Mouse (Mus musculus) inflammation-experienced regulatory T-cells (primary cell): Measurements from ENCODE around the gene Med4. TPM values are rescaled to one million over a fixed set of nuclear protein-coding genes. Genes with fewer than 3 reads are reported as not detected.

Experiments used
- polyA plus RNA-seq, 2 experiments: library from polyadenylated mRNA; unstranded; fragments of 100-300 nt; shearing (Covaris generic); gene quantifications; one replicate each; pipeline ENCODE4 v1.2.1; 2017

Gene Med4
- 10 to 100 TPM; 62.5 to 73.7 TPM for polyA plus RNA-seq

GRCm38 (mm10) chr14:73509765-73510423 lies at the start of gene Med4:
Gene Med4, plus strand, starts transcription at chr14:73510025.

GRCm38 (mm10) chr14:73524766-73525448 lies 15.1 kb downstream of the Med4 start, which contains the start of gene Sucla2:
Gene Sucla2, plus strand, starts transcription at chr14:73525319.

GRCm38 (mm10) chr14:73548051-73548450 lies 38.2 kb downstream of the Med4 start, which contains the start of gene Nudt15:
Gene Nudt15, minus strand, starts transcription at chr14:73548242.

Other genes starting within 250 kb of the Med4 start
- 10 to 100 TPM; 82.5 to 91.5 TPM for gene Rb1, start 184.2 kb upstream of the Med4 start, polyA plus RNA-seq
- 1,000 to 10,000 TPM; 1,595 to 1,640 TPM for gene Itm2b, start 124.7 kb upstream of the Med4 start, polyA plus RNA-seq
- 10 to 100 TPM; 68.2 to 76.3 TPM for gene Sucla2, start 15.3 kb downstream of the Med4 start, polyA plus RNA-seq
- 1 to 10 TPM; 4.2 to 5.0 TPM for gene Nudt15, start 38.2 kb downstream of the Med4 start, polyA plus RNA-seq
- not detected for gene Gm21750, start 151.2 kb downstream of the Med4 start, polyA plus RNA-seq